Mouse (Mus musculus): ENCODE results near the gene Patl1.
"Not testable (repeated sequence)": the region's sequence is repeated elsewhere in the genome, so short reads cannot be mapped to it uniquely, and the experiment has no call there.

The Patl1 gene

DNA sequence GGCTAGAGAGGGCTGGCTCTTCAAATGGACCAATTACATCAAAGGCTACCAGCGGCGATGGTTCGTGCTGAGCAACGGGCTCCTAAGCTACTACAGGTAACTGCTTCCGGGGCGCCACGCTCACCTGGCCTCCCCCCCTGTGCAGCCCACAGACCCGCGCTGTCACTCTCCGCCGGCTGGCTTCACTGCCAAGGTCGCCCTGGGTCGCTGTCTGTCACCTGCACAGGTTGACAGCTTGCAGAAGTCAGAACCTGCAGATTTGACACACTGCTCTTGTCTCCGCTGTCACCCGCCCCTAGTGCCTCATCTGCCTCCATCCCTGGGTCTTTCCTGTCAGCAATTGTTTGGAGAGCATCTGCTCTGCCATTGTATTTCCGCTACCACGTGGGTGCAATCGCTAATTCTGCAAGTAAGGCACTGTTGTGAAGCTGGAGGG, 54.0 kb downstream of the Patl1 start:
- DNase-seq (ENCODE audit: low spot score), result peak; percentile 28

DNA sequence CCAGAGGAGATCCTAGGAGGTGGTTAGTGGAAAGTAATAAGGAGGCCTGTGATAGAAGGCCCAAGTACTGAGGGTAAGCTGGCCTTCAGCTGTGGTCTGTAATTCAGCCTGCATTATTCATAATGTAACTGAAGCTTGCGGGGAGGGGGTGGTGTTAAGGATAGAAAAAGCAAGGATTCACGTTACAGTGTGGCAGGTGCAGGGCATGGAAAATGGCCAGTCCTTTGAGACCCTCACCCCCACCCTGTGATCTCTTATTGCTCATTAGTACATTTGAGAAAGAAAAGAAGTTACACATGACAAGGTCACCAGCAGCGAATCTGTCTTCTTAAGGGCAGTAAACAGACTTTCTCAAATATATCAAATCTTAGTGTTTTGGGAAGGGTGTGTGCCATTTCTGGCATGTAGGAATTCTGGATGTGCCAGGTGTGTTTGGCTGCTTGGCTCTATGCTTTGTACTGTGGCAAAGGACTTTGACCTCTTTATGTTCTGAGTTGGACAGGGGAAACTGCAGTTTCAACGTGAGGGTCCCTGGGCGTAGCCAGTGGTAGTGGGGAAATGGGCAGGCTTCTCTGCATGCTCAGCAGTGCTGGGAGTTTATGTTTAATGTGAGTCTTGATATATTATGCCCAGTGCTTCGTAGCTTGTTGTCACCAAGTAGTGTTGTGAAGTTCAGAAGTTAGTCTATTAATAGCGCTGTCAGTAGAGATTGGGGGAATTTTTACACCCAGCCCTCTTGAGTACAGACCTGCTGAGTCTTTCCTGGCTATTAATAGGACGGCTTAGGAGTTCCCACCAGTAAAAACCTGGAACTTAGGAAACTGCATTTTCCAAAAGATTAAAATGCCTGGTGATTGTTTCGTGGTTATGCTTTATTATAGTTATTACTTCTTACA, 57.2 kb downstream of the Patl1 start:
- no peak for DNase-seq (ENCODE audit: low spot score)

DNA sequence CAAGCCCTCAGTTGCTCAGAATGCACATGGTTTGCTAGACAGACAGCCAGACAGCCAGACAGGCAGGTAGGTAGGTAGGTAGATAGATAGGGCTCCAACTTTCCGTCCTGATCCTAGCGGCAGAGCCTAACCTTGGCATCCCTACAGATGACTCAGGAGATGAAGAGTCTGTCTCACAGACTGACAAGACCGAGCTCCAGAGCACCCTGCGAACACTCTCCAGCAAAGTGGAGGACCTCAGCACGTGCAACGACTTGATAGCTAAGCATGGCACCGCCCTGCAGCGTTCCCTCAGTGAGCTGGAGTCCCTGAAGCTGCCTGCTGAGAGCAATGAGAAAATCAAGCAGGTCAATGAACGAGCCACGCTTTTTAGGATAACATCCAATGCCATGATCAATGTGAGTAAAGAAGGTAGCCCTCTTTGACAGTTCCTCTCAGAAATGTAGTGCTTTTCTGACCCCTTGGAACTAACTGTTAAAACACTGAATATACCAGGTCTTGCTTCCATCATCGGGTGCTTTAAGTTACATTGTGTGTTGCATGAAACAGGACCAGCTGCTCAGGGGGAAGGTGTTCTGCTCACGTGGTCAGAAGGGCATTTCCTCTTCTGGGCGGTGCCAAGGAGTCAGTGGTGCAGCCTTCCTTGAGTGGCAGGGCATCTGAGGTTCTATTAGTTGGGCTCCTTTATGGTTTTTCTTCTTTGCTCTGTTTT, 61.5 kb downstream of the Patl1 start:
- no peak for DNase-seq (ENCODE audit: low spot score)

DNA sequence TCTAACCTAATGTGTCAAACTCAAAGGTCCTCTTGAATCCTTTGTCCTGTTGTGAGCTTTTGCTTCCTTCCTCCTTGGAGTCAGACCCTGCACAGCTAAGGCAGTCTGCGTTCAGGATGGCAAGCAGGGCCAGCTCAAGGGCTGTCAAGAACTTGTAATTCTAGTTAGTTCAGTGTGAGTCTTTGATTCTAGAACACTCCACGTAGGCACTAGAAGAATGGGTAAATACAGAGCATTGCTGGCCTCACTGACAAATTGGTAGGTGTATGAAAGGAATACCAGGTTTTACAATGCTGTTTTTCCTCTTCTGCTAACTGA, 62.0 kb downstream of the Patl1 start:
- DNase-seq (ENCODE audit: low spot score), result no peak

DNA sequence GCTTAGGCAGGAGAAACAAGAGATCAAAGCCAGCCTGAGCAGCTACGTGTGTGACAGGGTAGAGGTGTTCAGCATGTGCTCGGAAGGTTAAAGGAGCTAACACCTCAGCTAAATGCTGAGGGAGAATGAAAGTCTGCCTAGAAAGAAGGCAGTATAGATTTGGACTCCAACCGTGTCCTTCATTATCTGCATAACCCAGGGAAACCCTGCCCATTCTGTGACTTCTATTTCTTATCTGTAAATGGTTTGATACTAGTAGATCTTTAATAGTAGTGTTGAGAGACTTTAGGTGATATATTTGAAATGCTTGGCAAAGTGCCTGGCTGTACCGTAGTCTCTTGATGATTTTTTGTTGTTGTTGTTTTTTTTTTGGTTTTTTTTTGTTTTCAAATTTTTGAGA, 63.5 kb downstream of the Patl1 start:
- no peak for DNase-seq (ENCODE audit: low spot score)

DNA sequence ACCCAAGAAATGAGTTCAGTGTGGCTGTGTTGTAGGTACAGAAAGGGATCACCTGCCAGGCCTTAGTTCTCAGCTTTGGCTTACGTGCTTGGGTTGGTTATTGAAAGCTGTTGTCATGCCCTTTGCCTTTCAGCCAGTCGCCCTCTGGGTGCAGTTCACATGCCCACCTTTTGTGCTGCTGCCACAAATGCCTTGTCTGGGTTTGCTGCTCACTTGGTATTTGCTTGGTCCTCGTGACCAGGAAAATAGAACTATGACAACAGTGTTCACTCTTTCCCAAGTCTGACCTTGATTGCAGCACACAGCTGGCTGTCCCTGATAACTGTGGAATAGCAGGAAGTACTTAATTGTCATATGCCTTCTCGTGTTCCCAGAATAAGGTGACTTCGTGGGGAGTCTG, 65.2 kb downstream of the Patl1 start:
- DNase-seq (ENCODE audit: low spot score), result no peak

DNA sequence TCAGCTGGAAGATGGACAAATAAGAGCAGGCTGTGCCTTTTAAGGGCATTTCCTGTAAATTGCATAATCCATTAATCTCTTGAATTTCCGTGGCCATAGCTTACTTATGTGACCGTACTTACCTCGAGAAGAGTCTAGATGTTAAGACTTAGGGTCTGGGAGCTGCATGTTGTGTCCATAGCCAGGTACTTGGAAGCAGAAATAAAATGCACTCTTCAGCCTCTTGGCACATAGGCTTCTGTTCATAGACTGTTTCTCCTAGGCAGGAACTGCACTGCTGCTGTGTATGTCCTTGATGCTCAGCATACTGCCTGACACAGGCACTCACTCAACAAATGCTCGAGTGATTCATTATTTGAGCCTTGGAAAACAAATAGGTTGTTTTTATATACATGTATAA, 68.3 kb downstream of the Patl1 start:
- no peak for DNase-seq (ENCODE audit: low spot score)

DNA sequence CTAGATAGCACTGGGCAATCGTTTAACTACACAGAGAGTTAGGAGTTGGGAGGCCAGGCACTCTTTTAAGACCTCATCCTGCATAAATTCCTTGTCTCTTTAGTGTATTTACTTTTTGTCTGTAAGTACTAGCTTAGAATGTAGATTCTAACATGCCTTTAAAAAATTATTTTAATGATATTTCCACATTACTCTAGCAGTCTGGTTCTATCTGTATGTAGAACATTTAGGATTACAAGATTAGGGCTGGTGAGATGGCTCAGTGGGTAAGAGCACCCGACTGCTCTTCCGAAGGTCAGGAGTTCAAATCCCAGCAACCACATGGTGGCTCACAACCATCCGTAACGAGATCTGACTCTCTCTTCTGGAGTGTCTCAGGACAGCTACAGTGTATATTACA, 72.4 kb downstream of the Patl1 start:
- not testable (repeated sequence) for DNase-seq (ENCODE audit: low spot score)

DNA sequence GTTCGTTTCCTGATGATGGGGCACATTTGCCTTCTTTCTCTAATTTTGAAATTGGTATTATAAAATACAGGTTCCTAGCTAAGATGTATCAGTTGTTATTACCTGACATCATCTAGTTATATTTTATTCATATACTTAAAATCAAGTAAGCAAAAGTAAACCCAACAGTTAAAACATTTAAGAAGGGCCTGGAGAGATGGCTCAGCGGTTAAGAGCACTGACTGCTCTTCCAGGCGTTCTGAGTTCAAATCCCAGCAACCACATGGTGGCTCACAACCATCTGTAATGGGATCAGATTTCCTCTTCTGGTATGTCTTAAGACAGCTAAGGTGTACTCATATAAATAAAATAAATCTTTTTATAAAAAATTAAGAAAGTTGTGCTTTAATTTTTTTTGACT, 75.6 kb downstream of the Patl1 start:
- no peak for DNase-seq (ENCODE audit: low spot score)

DNA sequence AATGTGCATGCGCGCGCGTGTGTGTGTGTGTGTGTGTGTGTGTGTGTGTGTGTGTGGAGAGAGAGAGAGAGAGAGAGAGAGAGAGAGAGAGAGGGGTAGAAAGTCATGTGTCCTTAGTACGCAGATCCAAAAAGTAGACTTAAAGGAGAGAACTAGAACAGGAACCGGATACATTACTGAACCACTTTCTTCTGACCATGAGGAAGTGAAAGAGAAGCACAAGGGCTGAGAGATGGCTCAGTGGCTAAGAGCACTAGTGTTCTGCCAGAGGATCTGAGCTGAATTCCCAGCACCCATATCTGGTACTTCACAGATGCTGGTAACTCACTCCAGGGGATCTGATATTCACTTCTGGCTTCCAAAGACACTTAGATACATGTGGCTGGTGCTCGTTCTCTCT, 77.1 kb downstream of the Patl1 start:
- no peak for DNase-seq (ENCODE audit: low spot score)

DNA sequence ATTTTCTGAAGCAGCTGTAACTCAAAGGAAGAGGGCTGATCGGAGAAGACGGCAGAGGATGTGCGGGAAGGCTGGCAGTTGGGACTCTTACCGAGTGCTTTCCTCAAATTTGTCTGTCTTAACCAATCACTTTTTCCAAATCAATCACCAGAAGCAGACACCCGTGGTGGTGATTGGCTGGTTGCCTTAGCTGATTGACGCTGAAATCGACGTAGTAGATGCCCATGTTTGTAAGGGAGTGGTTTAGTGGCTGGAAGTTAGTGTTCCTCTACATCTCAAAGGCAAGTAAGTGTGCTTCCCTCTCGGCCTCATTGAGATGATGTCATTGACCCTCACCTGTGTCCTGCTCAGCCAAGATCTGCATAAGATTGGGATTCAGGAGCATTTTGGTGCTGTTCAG, 79.8 kb downstream of the Patl1 start:
- DNase-seq (ENCODE audit: low spot score), result no peak

DNA sequence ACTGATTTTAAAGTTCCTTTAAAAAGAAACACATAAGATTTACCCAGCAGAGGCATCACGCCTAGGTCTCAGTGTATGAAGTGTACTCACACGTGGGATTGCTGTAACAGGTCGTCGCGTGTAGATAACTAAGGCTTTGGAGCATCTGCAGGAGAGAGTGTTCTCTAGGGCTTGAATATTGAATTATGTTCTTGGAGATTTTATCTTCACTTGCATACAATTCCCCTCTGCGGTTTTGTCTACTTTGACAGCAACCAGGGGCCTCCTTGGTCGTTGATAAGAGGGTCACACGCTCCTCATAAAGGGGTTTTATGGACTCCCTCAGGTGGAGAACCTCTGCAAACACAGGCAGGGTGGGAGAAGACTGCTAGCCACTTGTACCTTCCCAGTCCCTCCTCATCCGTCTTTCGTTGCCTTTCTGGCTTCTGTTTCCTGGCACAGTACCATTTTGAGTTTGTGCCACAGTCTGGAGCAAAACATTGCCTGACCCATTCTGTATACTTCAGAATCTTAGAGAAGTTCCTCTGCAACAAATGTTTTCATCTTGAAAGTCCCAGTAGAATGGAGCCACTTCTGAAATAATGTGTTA, 80.3 kb downstream of the Patl1 start:
- DNase-seq (ENCODE audit: low spot score), result no peak

All from ovary, postnatal 14 days (tissue).